17 mouse cellular contexts compared by ENCODE assay signal in genomic region chrX:99539684-99540083, GRCm38 (mm10).
A peak's percentile ranks its signal among the peaks of the same experiment; 100 is the strongest.
DNase-seq lines count a peak whose midpoint lies in the region; ATAC-seq and TF ChIP-seq lines count a peak whose summit lies in the region.
"Had no signal": no experiment of that assay in that cellular context is flagged by ENCODE, and none has a peak within 500 bp of the region (broad histone marks: within the 10 kb centered on the region; RNA-seq: fewer than 3 reads in every experiment).

No protein-coding gene starts in this region.

- H3K9ac ChIP-seq in forebrain, embryonic 12.5 days, result no peak overlapping the region
- no peak overlapping the region for H3K9ac ChIP-seq in neural tube, embryonic 13.5 days
- H3K9ac ChIP-seq in lung, postnatal 0 days (replicated peaks; ENCODE audit: low read depth), result no peak overlapping the region
- H3K9ac ChIP-seq: intestine, embryonic 15.5 days; neural tube, embryonic 12.5 days; stomach, embryonic 15.5 days had no signal

- no peaks in the 10 kb centered on the region for H3K9me3 ChIP-seq in forebrain, embryonic 12.5 days
- H3K9me3 ChIP-seq in forebrain, embryonic 10.5 days, result no peaks in the 10 kb centered on the region
- no peaks in the 10 kb centered on the region for H3K9me3 ChIP-seq in neural tube, embryonic 13.5 days
- H3K9me3 ChIP-seq in lung, postnatal 0 days (ENCODE audit: low read length), result no peaks in the 10 kb centered on the region
- H3K9me3 ChIP-seq: intestine, embryonic 15.5 days; neural tube, embryonic 12.5 days; stomach, embryonic 15.5 days had no signal

- 92% methylated on average over 4 of the region's 4 CpGs for WGBS in forebrain, embryonic 12.5 days
- WGBS in forebrain, embryonic 10.5 days, result 95% methylated on average over 4 of the region's 4 CpGs
- WGBS in neural tube, embryonic 13.5 days, result 89% methylated on average over 4 of the region's 4 CpGs
- 82% methylated on average over 4 of the region's 4 CpGs for WGBS in lung, postnatal 0 days

- no peak for ATAC-seq in forebrain, embryonic 12.5 days (ENCODE audit: low FRiP score)
- 0 out of 2 replicates have a peak, but pooled peaks have one; percentile 5 for ATAC-seq in neural tube, embryonic 13.5 days (ENCODE audit: low read depth)
- no peak for ATAC-seq in lung, postnatal 0 days

- no peak overlapping the region for H3K4me3 ChIP-seq in forebrain, embryonic 12.5 days (replicated peaks)
- H3K4me3 ChIP-seq in forebrain, embryonic 10.5 days, result no peak overlapping the region
- no peak overlapping the region for H3K4me3 ChIP-seq in neural tube, embryonic 13.5 days
- H3K4me3 ChIP-seq in lung, postnatal 0 days (ENCODE audit: low read depth, low read length), result no peak overlapping the region
- H3K4me3 ChIP-seq: intestine, embryonic 15.5 days; neural tube, embryonic 12.5 days; stomach, embryonic 15.5 days had no signal

- no peak for TF ChIP-seq CTCF in lung, postnatal 0 days (IDR thresholded peaks at IDR 0.05)

- no peak for DNase-seq in forebrain, embryonic 10.5 days (ENCODE audit: extremely low spot score, low spot score)
- peak; percentile 23 for DNase-seq in kidney, adult 9 months
- DNase-seq in kidney, adult 11 months, result no peak
- no peak for DNase-seq in neural tube, embryonic 10.5 days (ENCODE audit: extremely low spot score, low spot score)
- DNase-seq in lung, postnatal 4 days, result no peak
- DNase-seq in lung, postnatal 0 days (ENCODE audit: low spot score), result no peak
- DNase-seq: cerebellum, adult 18-20 months; cerebellum, postnatal 25 days; embryo, embryonic 11 days; right cerebral cortex, postnatal 25 days; thymus, adult 18-20 months had no signal

- H3K27ac ChIP-seq in forebrain, embryonic 12.5 days, result peak overlapping the region; percentile 19; the same call in 1 of the 2 replicates
- H3K27ac ChIP-seq in forebrain, embryonic 10.5 days, result no peak overlapping the region
- peak overlapping the region; percentile 54 for H3K27ac ChIP-seq in neural tube, embryonic 13.5 days (replicated peaks)
- H3K27ac ChIP-seq in lung, postnatal 0 days (ENCODE audit: low read length), result no peak overlapping the region
- H3K27ac ChIP-seq: intestine, embryonic 15.5 days; neural tube, embryonic 12.5 days; stomach, embryonic 15.5 days had no signal

- H3K4me1 ChIP-seq in forebrain, embryonic 12.5 days, result peaks cover 8% of the 10 kb centered on the region
- H3K4me1 ChIP-seq in forebrain, embryonic 10.5 days, result peaks cover 10% of the 10 kb centered on the region
- peaks cover 9% of the 10 kb centered on the region; the same call in 1 of the 2 replicates for H3K4me1 ChIP-seq in neural tube, embryonic 13.5 days (replicated peaks)
- no peaks in the 10 kb centered on the region for H3K4me1 ChIP-seq in lung, postnatal 0 days (ENCODE audit: insufficient read depth, low read depth, low read length)
- H3K4me1 ChIP-seq: intestine, embryonic 15.5 days; stomach, embryonic 15.5 days had no signal

- no peaks in the 10 kb centered on the region for H3K36me3 ChIP-seq in forebrain, embryonic 12.5 days (replicated peaks)
- no peaks in the 10 kb centered on the region for H3K36me3 ChIP-seq in forebrain, embryonic 10.5 days (replicated peaks)
- no peaks in the 10 kb centered on the region for H3K36me3 ChIP-seq in neural tube, embryonic 13.5 days
- H3K36me3 ChIP-seq in lung, postnatal 0 days (ENCODE audit: insufficient read depth, low read length), result no peaks in the 10 kb centered on the region
- H3K36me3 ChIP-seq: intestine, embryonic 15.5 days; neural tube, embryonic 12.5 days; stomach, embryonic 15.5 days had no signal

- TF ChIP-seq EP300 in lung, postnatal 0 days (IDR thresholded peaks at IDR 0.05), result no peak

- H3K27me3 ChIP-seq in forebrain, embryonic 12.5 days, result peaks cover 54% of the 10 kb centered on the region
- peaks cover 98% of the 10 kb centered on the region for H3K27me3 ChIP-seq in forebrain, embryonic 10.5 days (ENCODE audit: poor library complexity, severe bottlenecking)
- H3K27me3 ChIP-seq in neural tube, embryonic 13.5 days, result peaks cover 65% of the 10 kb centered on the region
- no peaks in the 10 kb centered on the region for H3K27me3 ChIP-seq in lung, postnatal 0 days (replicated peaks; ENCODE audit: insufficient read depth, low read length)
- H3K27me3 ChIP-seq: CH12.LX; neural tube, embryonic 12.5 days; stomach, embryonic 15.5 days had no signal

- H3K4me2 ChIP-seq in forebrain, embryonic 12.5 days, result no peak overlapping the region
- H3K4me2 ChIP-seq in neural tube, embryonic 13.5 days, result no peak overlapping the region
- H3K4me2 ChIP-seq in lung, postnatal 0 days (replicated peaks; ENCODE audit: low read depth, low read length), result no peak overlapping the region
- H3K4me2 ChIP-seq: intestine, embryonic 15.5 days; neural tube, embryonic 12.5 days; stomach, embryonic 15.5 days had no signal

Comparison
In these comparisons a context has a peak if more than half of its experiments do, and no peak if none do; other contexts are left out.
1. H3K27ac ChIP-seq: peak in forebrain, embryonic 12.5 days (single experiment) and neural tube, embryonic 13.5 days (single experiment); none in forebrain, embryonic 10.5 days (single experiment) and lung, postnatal 0 days (single experiment).